Mouse (Mus musculus) heart, embryonic 12.5 days (tissue): ENCODE measurements at regions not wholly inside any gene's neighbourhood (a gene's known extent, or its start where the extent isn't known, plus 50 kb on each side); places are given as distances from the start of the nearest gene placed in this dataset.

Source experiments
- ATAC-seq: fragments of 200-750 bp; cut with Nextera tagmentation; 2 replicates; pipeline ENCODE4 v1.8.0; 2017; ENCODE audit warnings: moderate TSS enrichment, moderate library complexity; ENCODE audit not compliant: insufficient number of reproducible peaks, low FRiP score
- H3K27ac ChIP-seq: fragments of 300-500 bp; sonication (generic); 2 replicates; pipeline ENCODE4 v1.5.1; 2016; ENCODE audit warnings: mild to moderate bottlenecking, moderate library complexity; ENCODE audit not compliant: poor library complexity, severe bottlenecking
- H3K27me3 ChIP-seq: fragments of 300-500 bp; sonication (generic); replicated peaks from 2 replicates; pipeline ENCODE4 v1.6.1; 2016; ENCODE audit warnings: mild to moderate bottlenecking, moderate library complexity
- H3K36me3 ChIP-seq: fragments of 300-500 bp; sonication (generic); 2 replicates; pipeline ENCODE4 v1.6.1; 2016; ENCODE audit warnings: mild to moderate bottlenecking, moderate library complexity
- H3K4me1 ChIP-seq: fragments of 300-500 bp; sonication (generic); replicated peaks from 2 replicates; pipeline ENCODE4 v1.6.1; 2016; ENCODE audit warnings: mild to moderate bottlenecking
- H3K4me2 ChIP-seq: fragments of 300-500 bp; sonication (generic); 2 replicates; pipeline ENCODE4 v1.6.1; 2016; ENCODE audit warnings: mild to moderate bottlenecking, moderate library complexity
- H3K4me3 ChIP-seq: fragments of 300-500 bp; sonication (generic); 2 replicates; pipeline ENCODE4 v1.5.1; 2016; ENCODE audit warnings: mild to moderate bottlenecking
- H3K9ac ChIP-seq: fragments of 300-500 bp; sonication (generic); 2 replicates; pipeline ENCODE4 v1.6.1; 2016; ENCODE audit warnings: mild to moderate bottlenecking, moderate library complexity
- H3K9me3 ChIP-seq: fragments of 300-500 bp; sonication (generic); replicated peaks from 2 replicates; pipeline ENCODE4 v1.6.1; 2016; ENCODE audit warnings: mild to moderate bottlenecking, moderate library complexity
- WGBS: fragments of 180-500 bp; shearing (Covaris S2); methylation state at CpG from one replicate; pipeline ENCODE4 v1.1.7; 2016; 5-methylcytosine and 5-hydroxymethylcytosine counted together

GRCm38 (mm10) chr12:16189441-16189840 lies 372.7 kb upstream of the Trib2 start:
- Histone ChIP-seq H3K4me2 (no peak overlapping the region), H3K4me3 (no peak overlapping the region), H3K9ac (no peak overlapping the region), H3K9me3 (no peaks in the 10 kb centered on the region), H3K36me3 (no peaks in the 10 kb centered on the region), H3K27ac (no peak overlapping the region), H3K27me3 (peaks cover 4% of the 10 kb centered on the region), H3K4me1 (peaks cover 26% of the 10 kb centered on the region)
- no peak for ATAC-seq

GRCm38 (mm10) chr12:16185976-16186515 lies 369.3 kb upstream of the Trib2 start:
- Histone ChIP-seq H3K27ac (peak overlapping the region; percentile 28; the same call in 1 of the 2 replicates), H3K4me1 (peaks cover 42% of the 10 kb centered on the region), H3K4me2 (peak overlapping the region; percentile 50), H3K27me3 (peaks cover 4% of the 10 kb centered on the region), H3K9me3 (no peaks in the 10 kb centered on the region), H3K36me3 (no peaks in the 10 kb centered on the region), H3K4me3 (no peak overlapping the region), H3K9ac (no peak overlapping the region)
- WGBS = 46% methylated on average over 12 of the region's 12 CpGs
- no peak for ATAC-seq

GRCm38 (mm10) chr12:16185431-16185923 lies 368.8 kb upstream of the Trib2 start:
- 5% methylated on average over 14 of the region's 14 CpGs for WGBS
- Histone ChIP-seq H3K4me1 (peaks cover 38% of the 10 kb centered on the region), H3K4me2 (peak overlapping the region; percentile 50), H3K27me3 (peaks cover 4% of the 10 kb centered on the region), H3K27ac (peak overlapping the region; percentile 28), H3K36me3 (no peaks in the 10 kb centered on the region), H3K9ac (no peak overlapping the region), H3K4me3 (no peak overlapping the region), H3K9me3 (no peaks in the 10 kb centered on the region)
- peak; percentile 80 for ATAC-seq

- 51% methylated on average over 4 of the region's 4 CpGs for WGBS
- H3K36me3 ChIP-seq = no peaks in the 10 kb centered on the region
- ATAC-seq = no peak
- no peaks in the 10 kb centered on the region for H3K9me3 ChIP-seq
- peaks cover 4% of the 10 kb centered on the region; the same call in 1 of the 2 replicates for H3K27me3 ChIP-seq
- H3K9ac ChIP-seq = no peak overlapping the region
- no peak overlapping the region for H3K4me3 ChIP-seq
- H3K4me1 ChIP-seq = peaks cover 37% of the 10 kb centered on the region
- H3K4me2 ChIP-seq = no peak overlapping the region
- no peak overlapping the region for H3K27ac ChIP-seq
Observed at GRCm38 (mm10) chr12:16183055-16183454, 366.3 kb upstream of the Trib2 start.

GRCm38 (mm10) chr12:16181599-16181998 lies 364.9 kb upstream of the Trib2 start:
- Histone ChIP-seq H3K4me2 (no peak overlapping the region), H3K4me1 (peaks cover 37% of the 10 kb centered on the region), H3K9me3 (no peaks in the 10 kb centered on the region), H3K36me3 (no peaks in the 10 kb centered on the region), H3K9ac (no peak overlapping the region), H3K4me3 (no peak overlapping the region), H3K27ac (no peak overlapping the region), H3K27me3 (no peaks in the 10 kb centered on the region)
- ATAC-seq = no peak
- 88% methylated on average over 5 of the region's 5 CpGs for WGBS

GRCm38 (mm10) chr12:16179897-16180296 lies 363.2 kb upstream of the Trib2 start:
- H3K36me3 ChIP-seq = no peaks in the 10 kb centered on the region
- H3K27ac ChIP-seq = no peak overlapping the region
- no peak overlapping the region for H3K4me3 ChIP-seq
- H3K9me3 ChIP-seq = 0 out of 2 replicates have a peak, but pooled peaks cover 2% of the 10 kb centered on the region
- no peak for ATAC-seq
- no peak overlapping the region for H3K9ac ChIP-seq
- no peaks in the 10 kb centered on the region for H3K27me3 ChIP-seq
- peaks cover 21% of the 10 kb centered on the region for H3K4me1 ChIP-seq
- WGBS = 68% methylated on average over 2 of the region's 2 CpGs
- H3K4me2 ChIP-seq = no peak overlapping the region

- Histone ChIP-seq H3K27me3 (no peaks in the 10 kb centered on the region), H3K36me3 (no peaks in the 10 kb centered on the region), H3K4me1 (no peaks in the 10 kb centered on the region), H3K9ac (no peak overlapping the region), H3K4me2 (no peak overlapping the region), H3K27ac (no peak overlapping the region), H3K9me3 (0 out of 2 replicates have a peak, but pooled peaks cover 3% of the 10 kb centered on the region), H3K4me3 (no peak overlapping the region)
- 83% methylated on average over 1 of the region's 1 CpGs for WGBS
- ATAC-seq = no peak
Observed at GRCm38 (mm10) chr12:16176326-16176725, 359.6 kb upstream of the Trib2 start.

GRCm38 (mm10) chr12:16172176-16172575 lies 355.5 kb upstream of the Trib2 start:
- Histone ChIP-seq H3K4me3 (no peak overlapping the region), H3K27me3 (no peaks in the 10 kb centered on the region), H3K9ac (no peak overlapping the region), H3K27ac (no peak overlapping the region), H3K9me3 (0 out of 2 replicates have a peak, but pooled peaks cover 3% of the 10 kb centered on the region), H3K4me1 (0 out of 2 replicates have a peak, but pooled peaks cover 3% of the 10 kb centered on the region), H3K4me2 (no peak overlapping the region), H3K36me3 (no peaks in the 10 kb centered on the region)
- WGBS = 89% methylated on average over 2 of the region's 2 CpGs
- no peak for ATAC-seq

GRCm38 (mm10) chr12:16171636-16172035 lies 354.9 kb upstream of the Trib2 start:
- Histone ChIP-seq H3K27ac (no peak overlapping the region), H3K9me3 (0 out of 2 replicates have a peak, but pooled peaks cover 3% of the 10 kb centered on the region), H3K4me3 (no peak overlapping the region), H3K9ac (no peak overlapping the region), H3K27me3 (no peaks in the 10 kb centered on the region), H3K4me1 (0 out of 2 replicates have a peak, but pooled peaks cover 3% of the 10 kb centered on the region), H3K4me2 (no peak overlapping the region), H3K36me3 (no peaks in the 10 kb centered on the region)
- no peak for ATAC-seq
- 38% methylated on average over 5 of the region's 5 CpGs for WGBS

GRCm38 (mm10) chr12:16169781-16170535 lies 353.2 kb upstream of the Trib2 start:
- Histone ChIP-seq H3K4me1 (0 out of 2 replicates have a peak, but pooled peaks cover 3% of the 10 kb centered on the region), H3K27me3 (no peaks in the 10 kb centered on the region), H3K9ac (no peak overlapping the region), H3K4me2 (no peak overlapping the region), H3K36me3 (no peaks in the 10 kb centered on the region), H3K9me3 (0 out of 2 replicates have a peak, but pooled peaks cover 2% of the 10 kb centered on the region), H3K4me3 (no peak overlapping the region), H3K27ac (no peak overlapping the region)
- 64% methylated on average over 7 of the region's 7 CpGs for WGBS
- no peak for ATAC-seq

GRCm38 (mm10) chr12:16167793-16168343 lies 351.1 kb upstream of the Trib2 start:
- Histone ChIP-seq H3K36me3 (no peaks in the 10 kb centered on the region), H3K4me2 (no peak overlapping the region), H3K4me3 (no peak overlapping the region), H3K27ac (no peak overlapping the region), H3K9ac (no peak overlapping the region), H3K27me3 (no peaks in the 10 kb centered on the region), H3K4me1 (0 out of 2 replicates have a peak, but pooled peaks cover 3% of the 10 kb centered on the region), H3K9me3 (no peaks in the 10 kb centered on the region)
- WGBS = 58% methylated on average over 7 of the region's 7 CpGs
- ATAC-seq = no peak
